Mouse (Mus musculus) cortical plate, adult 2 months (tissue): Measurements from ENCODE around the gene Smox. TPM values are rescaled to one million over a fixed set of nuclear protein-coding genes. Genes with fewer than 3 reads are reported as not detected.

Source experiments
- H3K27ac ChIP-seq: fragments of 200-500 bp; 2 replicates; pipeline ENCODE4 v1.5.1; 2012; ENCODE audit warnings: low read length, control low read depth, inconsistent platforms; ENCODE audit not compliant: insufficient read depth
- H3K4me1 ChIP-seq: fragments of 200-500 bp; 2 replicates; pipeline ENCODE4 v1.6.1; 2011; ENCODE audit warnings: low read length; ENCODE audit not compliant: control insufficient read depth, insufficient read depth
- H3K4me3 ChIP-seq: fragments of 200-500 bp; 2 replicates; pipeline ENCODE4 v1.5.1; 2011; ENCODE audit warnings: mild to moderate bottlenecking, low read length, control low read depth; ENCODE audit not compliant: insufficient read depth
- CTCF ChIP-seq: fragments of 200-500 bp; IDR thresholded peaks from 2 replicates; pipeline ENCODE4 v1.5.1; 2011; ENCODE audit warnings: mild to moderate bottlenecking, control low read depth, low read length; ENCODE audit not compliant: insufficient read depth; ENCODE audit errors: extremely low read depth
- POLR2A ChIP-seq: fragments of 200-500 bp; IDR thresholded peaks from 2 replicates; pipeline ENCODE4 v1.6.1; 2011; ENCODE audit warnings: mild to moderate bottlenecking, low read length, control low read depth; ENCODE audit not compliant: insufficient read depth; ENCODE audit errors: extremely low read depth
- polyA plus RNA-seq: library from polyadenylated mRNA; depleted of rRNA; stranded (reverse); fragments of >200 nt; gene quantifications from 2 replicates; pipeline ENCODE4 v1.2.3, GENCODE M21; 2012; rRNA removed

The Smox gene
- 61.1 and 63.4 TPM in 2 replicates for polyA plus RNA-seq

DNA sequence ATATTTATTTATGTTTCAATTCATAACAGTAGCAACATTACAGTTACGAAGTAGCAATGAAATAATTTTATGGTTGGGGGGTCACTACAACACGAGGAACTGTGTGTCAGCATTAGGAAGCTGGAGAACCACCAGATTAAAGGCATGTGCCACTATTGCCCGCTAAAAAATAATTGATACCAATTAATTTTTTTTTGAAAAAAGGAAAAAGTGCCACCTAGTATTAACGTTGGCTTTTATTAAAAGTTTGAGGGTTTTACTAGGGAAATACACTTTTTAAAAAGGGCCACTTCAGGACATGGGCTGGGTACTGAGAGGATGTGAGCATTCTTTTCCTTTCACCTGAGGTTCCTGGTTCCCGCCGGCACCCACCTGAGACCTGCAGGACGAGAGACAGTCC is at the start of gene Smox:
TSS of gene Smox (plus strand) at position 301 of the 400 bp plus-strand sequence.
- no peaks in the 10 kb centered on the region; the same call in none of the 2 replicates for H3K4me1 ChIP-seq
- TF ChIP-seq POLR2A (no peak), CTCF (no peak)
- peak within 1 kb of the TSS; percentile 66 for H3K4me3 ChIP-seq

DNA sequence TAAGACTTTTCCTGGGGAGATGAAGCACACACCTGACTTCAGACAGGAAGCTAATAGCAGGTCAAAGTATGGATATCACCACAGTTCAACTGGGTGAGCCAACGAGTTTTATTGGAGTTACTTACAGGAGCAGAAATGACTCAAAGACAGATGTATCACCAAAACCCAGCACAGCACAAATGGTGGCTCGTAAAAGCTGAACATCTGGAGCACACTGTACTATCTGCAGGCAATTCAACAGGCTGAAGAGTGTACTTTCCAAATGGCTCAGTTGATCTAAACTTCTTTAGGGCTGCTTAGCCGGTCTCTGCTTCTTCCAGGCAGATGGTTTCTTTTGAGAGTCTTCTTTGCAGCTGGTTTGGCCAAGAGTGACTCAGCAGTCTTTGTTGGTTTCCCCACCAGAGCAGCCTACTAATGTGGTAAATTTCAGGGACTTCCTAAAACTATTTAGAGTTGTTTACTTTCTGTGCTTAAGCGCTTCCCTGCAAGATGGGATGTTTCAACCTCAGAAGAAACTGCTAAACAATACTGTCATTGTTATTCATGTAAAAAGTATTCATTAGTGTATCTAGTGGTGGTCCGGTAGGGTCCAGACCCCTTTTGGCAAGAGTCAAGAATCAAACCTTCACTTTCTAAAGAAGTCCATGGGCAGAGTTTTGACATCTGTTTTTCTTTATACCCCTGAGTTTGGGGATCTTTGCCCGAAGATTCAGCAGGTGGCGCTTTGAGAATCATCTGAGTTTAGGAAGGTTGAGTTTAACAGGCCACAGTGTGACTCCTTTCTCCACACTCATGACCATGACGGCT is 48.0 kb upstream of the Smox start:
- no peak overlapping the region for H3K27ac ChIP-seq
- TF ChIP-seq POLR2A (no peak), CTCF (no peak)
- no peak overlapping the region for H3K4me3 ChIP-seq
- H3K4me1 ChIP-seq = no peaks in the 10 kb centered on the region

More for the DNA sequence above, at the start of gene Smox:
- H3K27ac ChIP-seq = peak within 1 kb of the TSS; percentile 98

DNA sequence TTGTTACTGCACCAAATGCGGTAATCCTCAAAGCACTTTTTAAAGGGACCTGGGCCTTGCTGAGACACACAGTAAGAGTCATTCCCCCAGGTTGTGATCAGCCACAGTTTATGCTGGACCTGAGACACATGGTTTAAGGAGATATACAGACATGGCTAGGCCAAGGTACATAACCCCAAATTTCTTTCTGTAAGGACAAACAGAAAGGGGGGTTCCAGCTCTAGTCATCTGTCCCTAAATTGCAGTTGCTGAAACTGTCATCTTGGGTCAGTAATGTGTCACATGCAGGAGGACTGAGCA is 47.5 kb upstream of the Smox start:
- H3K4me1 ChIP-seq = no peaks in the 10 kb centered on the region
- no peak overlapping the region for H3K27ac ChIP-seq
- no peak overlapping the region for H3K4me3 ChIP-seq
- TF ChIP-seq CTCF (no peak), POLR2A (no peak)

DNA sequence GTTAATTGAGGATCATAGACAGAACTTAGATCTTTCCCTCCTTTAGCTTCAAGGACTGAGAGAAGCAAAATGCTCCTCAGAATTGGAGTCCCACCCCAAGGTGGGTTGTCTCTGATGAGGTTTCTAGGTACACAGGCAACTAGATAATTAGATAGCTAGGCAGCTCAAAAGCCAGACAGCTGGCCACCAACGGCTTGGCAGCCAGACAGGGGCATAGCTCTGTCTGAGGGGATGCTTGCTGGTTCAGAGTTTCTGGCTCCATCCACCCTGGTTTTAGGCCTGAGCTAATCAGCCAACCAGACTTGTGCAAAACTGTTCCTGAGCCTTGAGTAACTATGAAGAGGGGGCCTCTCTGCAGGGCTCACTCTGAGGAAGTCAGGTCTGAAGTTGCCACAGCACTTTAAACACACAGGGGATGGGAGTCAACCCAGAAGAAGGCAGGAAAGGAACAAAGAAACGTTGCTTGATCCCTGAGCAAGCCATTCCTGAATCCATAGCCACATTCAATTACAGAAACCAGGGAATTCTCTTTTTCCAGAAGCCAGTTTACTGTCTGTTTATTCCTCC is 44.8 kb upstream of the Smox start:
- Histone ChIP-seq H3K27ac (no peak overlapping the region), H3K4me1 (no peaks in the 10 kb centered on the region), H3K4me3 (no peak overlapping the region)
- TF ChIP-seq CTCF = no peak
- TF ChIP-seq POLR2A = no peak

DNA sequence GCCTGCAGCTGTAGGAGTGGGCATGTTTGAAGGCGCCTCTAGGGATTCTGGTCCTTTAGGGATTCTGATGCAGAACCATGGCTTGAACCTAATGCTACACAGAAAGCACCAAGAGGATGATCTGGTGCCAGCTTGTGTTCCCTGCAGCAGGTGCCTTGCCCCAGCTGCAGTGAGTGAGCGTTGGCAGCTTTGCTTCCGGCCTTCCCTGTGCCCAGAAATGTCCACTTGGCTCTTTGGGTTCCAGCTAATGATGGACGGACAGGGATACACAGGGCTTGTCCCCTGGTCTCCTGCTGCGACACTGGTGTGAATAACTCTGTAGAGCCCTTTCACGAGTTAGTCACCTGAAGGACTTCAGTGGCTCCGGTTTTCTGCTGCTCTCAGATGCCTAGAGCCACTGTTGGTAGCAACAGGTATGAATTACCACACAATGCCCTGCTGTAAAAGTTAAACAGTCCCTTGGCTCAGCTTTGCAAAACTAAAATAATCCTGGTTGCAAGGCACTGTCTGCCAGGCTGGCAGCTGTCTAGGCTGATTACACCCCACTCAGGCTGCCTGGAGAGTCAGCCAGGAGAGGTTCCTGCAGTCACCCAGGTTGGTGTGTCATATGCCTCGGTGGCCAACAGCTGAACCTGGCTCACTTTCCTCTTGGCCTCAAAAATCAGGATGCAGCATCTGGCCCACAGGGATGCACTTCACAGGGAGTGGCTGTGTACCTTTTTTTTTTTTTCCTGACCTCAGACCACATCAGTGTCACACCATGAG is 43.5 kb upstream of the Smox start:
- Histone ChIP-seq H3K4me3 (no peak overlapping the region), H3K27ac (no peak overlapping the region), H3K4me1 (no peaks in the 10 kb centered on the region)
- TF ChIP-seq POLR2A (no peak), CTCF (no peak)

DNA sequence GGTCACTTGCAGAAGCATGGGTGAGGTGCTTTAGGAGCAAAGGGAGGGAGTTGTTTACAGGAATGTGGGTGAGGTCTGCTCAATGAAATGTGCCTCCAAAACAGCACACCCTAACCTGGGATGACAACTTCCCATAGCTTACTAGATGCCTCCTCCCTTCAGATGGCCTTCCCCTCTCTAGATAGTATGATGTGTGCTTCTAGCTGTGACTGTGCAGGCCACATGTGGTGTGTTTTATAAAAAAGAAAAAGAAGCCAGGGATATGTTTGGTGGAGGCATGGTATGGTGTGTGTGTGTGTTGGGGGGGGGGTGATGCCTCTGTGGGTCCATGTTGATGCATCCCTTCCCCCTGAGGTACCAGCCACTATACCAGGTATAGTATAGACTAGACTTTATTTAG is 42.9 kb upstream of the Smox start:
- Histone ChIP-seq H3K27ac (no peak overlapping the region), H3K4me1 (no peaks in the 10 kb centered on the region), H3K4me3 (no peak overlapping the region)
- TF ChIP-seq POLR2A (no peak), CTCF (no peak)

GRCm38 (mm10) chr2:131449720-131450119 is 41.6 kb upstream of the Smox start:
- TF ChIP-seq CTCF (no peak), POLR2A (no peak)

GRCm38 (mm10) chr2:131450491-131450890 is 40.8 kb upstream of the Smox start:
- Histone ChIP-seq H3K27ac (no peak overlapping the region), H3K4me1 (no peaks in the 10 kb centered on the region), H3K4me3 (no peak overlapping the region)
- TF ChIP-seq POLR2A = no peak

More at GRCm38 (mm10) chr2:131449720-131450119, 41.6 kb upstream of the Smox start:
- Histone ChIP-seq H3K4me1 (no peaks in the 10 kb centered on the region), H3K27ac (no peak overlapping the region), H3K4me3 (no peak overlapping the region)

DNA sequence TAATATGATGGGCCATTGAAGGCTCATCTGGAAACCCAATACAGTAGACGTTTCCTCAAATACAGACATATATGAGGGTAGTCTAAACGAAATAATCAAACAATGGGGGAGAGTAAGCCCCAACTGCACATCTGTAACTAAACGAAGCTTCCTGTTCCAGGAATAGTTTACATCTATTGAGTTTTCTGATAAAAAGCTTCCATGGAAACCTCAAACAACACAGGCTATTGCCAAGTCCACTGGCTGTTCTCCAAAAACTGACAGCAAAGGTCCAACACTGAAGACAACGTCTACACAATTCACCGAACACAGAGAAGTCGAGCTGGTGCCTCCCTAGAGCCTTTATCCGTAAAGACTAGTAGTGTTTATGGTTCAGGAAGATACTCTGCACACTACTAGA is 33.6 kb upstream of the Smox start:
- TF ChIP-seq POLR2A = no peak
- TF ChIP-seq CTCF = no peak

DNA sequence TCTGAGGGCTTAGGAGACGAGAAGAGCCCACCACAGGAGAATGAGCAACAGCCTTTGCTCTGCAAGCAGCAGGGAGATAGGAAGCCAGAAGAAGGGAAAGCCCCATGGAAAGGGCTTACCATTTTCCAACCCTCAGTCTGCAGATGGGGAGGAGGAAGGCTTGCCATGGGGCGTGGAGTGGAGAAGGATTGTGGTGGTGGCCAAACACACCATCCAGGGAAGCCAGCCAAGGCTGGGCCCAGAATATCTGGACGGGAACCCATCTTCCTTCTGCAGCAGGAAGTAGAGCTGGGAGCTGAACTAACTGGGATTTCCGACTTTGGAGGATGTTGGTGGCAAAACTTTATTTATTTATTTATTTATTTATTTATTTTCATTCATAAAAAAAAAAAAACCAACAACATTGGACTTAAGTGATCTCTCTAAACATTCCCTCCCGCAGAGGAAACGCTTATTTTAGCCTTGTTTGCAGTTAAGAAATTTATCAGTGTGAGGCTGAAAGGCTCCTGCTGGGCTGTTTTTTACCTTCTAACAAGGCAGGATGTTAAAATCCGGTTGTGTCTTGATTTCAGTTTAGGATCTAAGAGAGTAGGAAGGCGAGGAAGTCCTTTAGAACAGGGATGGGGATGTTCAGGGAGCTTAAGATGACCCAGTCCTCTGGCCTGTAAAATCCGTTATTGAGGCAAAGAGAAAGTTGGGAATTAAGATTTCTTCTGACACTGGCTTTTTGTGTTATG is 30.2 kb upstream of the Smox start:
- no peak for TF ChIP-seq CTCF
- TF ChIP-seq POLR2A = no peak
- Histone ChIP-seq H3K4me1 (no peaks in the 10 kb centered on the region), H3K27ac (no peak overlapping the region), H3K4me3 (no peak overlapping the region)

More for the DNA sequence above, 33.6 kb upstream of the Smox start:
- Histone ChIP-seq H3K4me3 (no peak overlapping the region), H3K4me1 (no peaks in the 10 kb centered on the region), H3K27ac (no peak overlapping the region)
